Mouse (Mus musculus) lung, embryonic 14.5 days (tissue): ENCODE measurements around the gene March6. TPM values are rescaled to one million over a fixed set of nuclear protein-coding genes. Genes with fewer than 3 reads are reported as not detected.
A peak's percentile ranks its signal among the peaks of the same experiment; 100 is the strongest.

ENCODE experiments used
- ATAC-seq: fragments of 200-750 bp; cut with Nextera tagmentation; 2 replicates; pipeline ENCODE4 v1.8.0; 2017; ENCODE audit warnings: mild to moderate bottlenecking, moderate TSS enrichment, moderate library complexity; ENCODE audit not compliant: insufficient read depth
- DNase-seq: peaks from one replicate; pipeline ENCODE4 v3.0.0-alpha.2; 2015
- H3K27ac ChIP-seq: fragments of 300-500 bp; sonication (generic); 2 replicates; pipeline ENCODE4 v1.5.1; 2014; ENCODE audit warnings: low read depth, mild to moderate bottlenecking, moderate library complexity
- H3K27me3 ChIP-seq: fragments of 300-500 bp; sonication (generic); 2 replicates; pipeline ENCODE4 v1.6.1; 2014; ENCODE audit warnings: low read length, control low read depth; ENCODE audit not compliant: insufficient read depth
- H3K36me3 ChIP-seq: fragments of 300-500 bp; sonication (generic); 2 replicates; pipeline ENCODE4 v1.6.1; 2014; ENCODE audit warnings: control low read depth; ENCODE audit not compliant: insufficient read depth
- H3K4me1 ChIP-seq: fragments of 300-500 bp; sonication (generic); 2 replicates; pipeline ENCODE4 v1.6.1; 2014; ENCODE audit warnings: antibody characterized with exemption, control low read depth; ENCODE audit not compliant: insufficient read depth
- H3K4me2 ChIP-seq: fragments of 300-500 bp; sonication (generic); 2 replicates; pipeline ENCODE4 v1.6.1; 2014; ENCODE audit warnings: mild to moderate bottlenecking
- H3K4me3 ChIP-seq: fragments of 300-500 bp; sonication (generic); 2 replicates; pipeline ENCODE4 v1.5.1; 2014; ENCODE audit warnings: low read depth, low read length
- H3K9ac ChIP-seq: fragments of 300-500 bp; sonication (generic); 2 replicates; pipeline ENCODE4 v1.6.1; 2014
- H3K9me3 ChIP-seq: fragments of 300-500 bp; sonication (generic); 2 replicates; pipeline ENCODE4 v1.6.1; 2016; ENCODE audit warnings: low read depth, low read length, control low read depth
- CTCF ChIP-seq: IDR thresholded peaks from 2 replicates; pipeline ENCODE4 v1.5.1; 2016; ENCODE audit warnings: antibody characterized with exemption, low read depth
- WGBS: fragments of 180-500 bp; shearing (Covaris S2); extraction: QIAGEN DNeasy Blood & Tissue Kit; methylation state at CpG from one replicate; pipeline ENCODE4 v1.1.7; 2014; 5-methylcytosine and 5-hydroxymethylcytosine counted together
- polyA plus RNA-seq: library from polyadenylated mRNA; unstranded; fragments of >200 nt; fragmentation: Nextera tagmentation; extraction: Ambion mirVana; gene quantifications from 2 replicates; pipeline ENCODE4 v1.2.1, GENCODE M21; 2014

Gene March6
- polyA plus RNA-seq, 1 experiment from 2014 or later = 37.0 TPM

DNA sequence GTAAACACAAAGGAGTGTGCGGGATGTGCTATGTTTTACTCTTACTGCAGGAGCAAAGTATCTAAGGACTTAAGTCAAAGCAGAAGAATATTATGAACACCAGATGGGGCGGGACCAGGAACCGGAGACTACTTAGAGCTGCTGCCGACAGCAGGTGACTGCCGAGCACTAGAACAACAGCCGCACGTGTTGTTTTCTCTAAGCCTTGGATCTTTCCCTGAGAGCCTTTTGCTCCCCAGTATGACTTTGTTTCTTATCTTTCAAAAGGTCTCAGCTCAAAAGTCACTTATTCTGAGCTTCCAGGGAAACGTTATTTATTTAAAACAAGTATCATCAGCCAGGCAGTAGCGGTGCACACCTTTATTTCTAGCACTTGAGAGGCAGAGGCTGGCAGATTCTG lies 36.0 kb downstream of the March6 start:
- WGBS = 85% methylated on average over 9 of the region's 9 CpGs
- ATAC-seq = no peak
- Histone ChIP-seq H3K4me2 (no peak overlapping the region), H3K36me3 (peaks cover 64% of the 10 kb centered on the region), H3K4me1 (no peaks in the 10 kb centered on the region), H3K9me3 (no peaks in the 10 kb centered on the region), H3K27ac (no peak overlapping the region), H3K4me3 (no peak overlapping the region), H3K9ac (no peak overlapping the region), H3K27me3 (no peaks in the 10 kb centered on the region)
- no peak for DNase-seq
- TF ChIP-seq CTCF = no peak

DNA sequence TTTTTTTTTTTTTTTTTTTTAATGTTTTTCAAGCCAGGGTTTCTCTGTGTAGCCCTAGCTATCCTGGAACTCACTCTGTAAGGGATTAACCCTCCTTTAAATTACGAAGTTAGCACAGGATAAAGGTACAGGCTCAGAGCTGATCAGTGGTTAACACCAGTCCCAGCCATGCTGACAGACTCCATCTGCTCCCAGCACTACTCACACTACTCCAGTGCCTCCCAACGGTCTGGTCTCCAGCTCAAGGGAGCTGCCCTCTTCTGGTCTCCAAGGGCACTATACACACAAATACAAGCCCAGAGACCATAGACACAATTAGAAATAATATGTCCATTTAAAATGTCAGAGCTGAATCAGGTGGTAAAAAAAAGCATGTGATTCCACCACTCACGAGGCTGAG lies 36.5 kb downstream of the March6 start:
- Histone ChIP-seq H3K9ac (no peak overlapping the region), H3K9me3 (no peaks in the 10 kb centered on the region), H3K4me3 (no peak overlapping the region), H3K27ac (no peak overlapping the region), H3K27me3 (no peaks in the 10 kb centered on the region), H3K4me2 (no peak overlapping the region), H3K36me3 (peaks cover 68% of the 10 kb centered on the region), H3K4me1 (no peaks in the 10 kb centered on the region)
- DNase-seq (no peak), ATAC-seq (no peak)
- 75% methylated on average over 3 of the region's 3 CpGs for WGBS
- no peak for TF ChIP-seq CTCF

DNA sequence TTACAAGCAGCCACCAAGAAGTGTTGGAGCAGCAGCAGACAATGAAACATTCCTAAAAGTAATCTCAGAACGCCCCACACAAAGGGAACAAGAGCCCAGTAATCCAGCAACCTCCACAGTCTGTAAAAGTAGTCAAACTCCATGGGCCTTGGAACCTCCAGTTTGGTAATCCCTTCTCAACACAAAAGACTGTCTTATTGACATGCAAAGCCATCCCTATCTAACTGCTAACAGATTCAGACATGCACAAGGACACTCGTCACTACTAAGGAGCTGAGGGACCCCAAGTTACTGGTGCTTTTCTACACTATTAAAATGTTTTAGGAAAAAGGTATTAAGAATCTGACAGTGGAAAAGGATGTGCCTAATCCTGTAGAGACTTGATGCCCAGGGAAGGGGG lies 43.4 kb downstream of the March6 start:
- Histone ChIP-seq H3K27me3 (no peaks in the 10 kb centered on the region), H3K9me3 (no peaks in the 10 kb centered on the region), H3K27ac (no peak overlapping the region), H3K36me3 (peaks cover 63% of the 10 kb centered on the region), H3K4me1 (no peaks in the 10 kb centered on the region), H3K9ac (no peak overlapping the region), H3K4me3 (no peak overlapping the region), H3K4me2 (no peak overlapping the region)
- ATAC-seq (no peak), DNase-seq (no peak)
- no peak for TF ChIP-seq CTCF
- WGBS = 88% methylated on average over 2 of the region's 2 CpGs

DNA sequence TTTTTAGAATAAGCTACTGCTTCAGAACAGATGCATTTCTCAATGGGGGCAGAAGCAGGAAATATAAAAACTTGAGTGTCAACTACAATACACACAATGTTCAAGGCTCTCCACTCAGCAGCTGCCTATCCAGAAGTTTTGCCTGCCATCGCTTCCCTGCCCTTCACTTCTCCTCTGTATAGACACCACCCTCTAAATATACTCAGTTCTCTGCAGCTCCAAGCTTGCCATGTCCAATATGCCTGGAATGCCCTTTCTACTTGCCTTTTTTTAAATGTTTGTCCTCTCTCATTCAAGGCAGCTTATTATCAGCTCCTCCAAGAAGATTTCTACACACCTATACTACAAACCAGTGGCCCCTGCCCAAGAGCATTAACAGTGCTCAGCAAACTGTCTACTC lies 54.2 kb downstream of the March6 start:
- no peak overlapping the region for H3K4me2 ChIP-seq
- 76% methylated on average over 1 of the region's 1 CpGs for WGBS
- ATAC-seq = no peak
- TF ChIP-seq CTCF = no peak
- H3K4me1 ChIP-seq = no peaks in the 10 kb centered on the region
- H3K36me3 ChIP-seq = peaks cover 65% of the 10 kb centered on the region
- no peak for DNase-seq
- no peak overlapping the region for H3K27ac ChIP-seq
- no peak overlapping the region for H3K9ac ChIP-seq
- H3K27me3 ChIP-seq = no peaks in the 10 kb centered on the region
- H3K4me3 ChIP-seq = no peak overlapping the region
- no peaks in the 10 kb centered on the region for H3K9me3 ChIP-seq

DNA sequence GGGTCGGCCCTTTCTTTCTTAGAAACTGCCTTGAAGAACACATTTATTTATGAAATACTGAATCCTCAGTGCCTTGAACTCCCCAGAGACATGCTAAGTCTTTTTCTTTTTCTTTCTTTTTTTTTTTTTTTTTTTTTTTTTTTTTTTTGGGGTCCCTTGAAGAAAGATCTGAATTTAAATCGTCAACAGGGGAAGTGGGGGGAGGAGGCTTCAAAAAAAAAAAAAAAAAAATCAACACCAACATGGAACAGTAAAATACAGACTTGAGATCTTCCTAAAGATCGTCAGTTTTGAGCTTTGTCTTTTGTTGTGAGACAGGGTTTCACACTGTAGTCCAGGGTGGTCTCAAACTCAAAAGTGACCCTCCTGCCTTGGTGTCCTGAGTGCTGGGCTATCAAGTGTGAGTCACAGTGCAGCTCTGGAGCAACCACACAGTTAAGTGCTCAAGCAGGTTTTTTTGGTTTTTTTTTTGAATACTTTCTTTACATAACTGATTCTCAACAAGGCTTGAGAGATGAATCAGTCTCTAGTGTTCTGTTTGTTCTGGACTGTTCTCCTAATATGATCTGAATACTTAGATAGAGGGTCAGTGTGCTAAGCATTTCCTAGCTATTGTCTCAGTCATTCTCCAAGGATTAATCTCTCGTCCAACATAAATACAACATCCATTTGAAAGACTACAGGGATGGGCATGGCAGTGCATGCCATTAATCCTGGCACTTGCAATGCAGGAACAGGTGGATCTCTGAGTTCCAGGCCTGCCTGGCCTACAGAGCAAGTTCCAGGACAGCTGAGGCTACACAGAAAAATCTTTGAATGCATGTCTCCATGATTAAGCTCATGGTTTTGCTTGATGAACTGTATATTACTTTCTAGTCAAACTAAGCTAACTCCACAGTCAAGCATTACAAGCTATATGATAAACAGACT lies 57.9 kb downstream of the March6 start:
- WGBS = 59% methylated on average over 4 of the region's 4 CpGs
- no peak overlapping the region for H3K4me2 ChIP-seq
- DNase-seq (peak; percentile 62), ATAC-seq (peak; percentile 47; the same call in 1 of the 2 replicates)
- H3K27me3 ChIP-seq = no peaks in the 10 kb centered on the region
- H3K9me3 ChIP-seq = no peaks in the 10 kb centered on the region
- no peak overlapping the region for H3K4me3 ChIP-seq
- TF ChIP-seq CTCF = no peak
- H3K4me1 ChIP-seq = no peaks in the 10 kb centered on the region
- H3K36me3 ChIP-seq = peaks cover 54% of the 10 kb centered on the region
- no peak overlapping the region for H3K9ac ChIP-seq
- H3K27ac ChIP-seq = no peak overlapping the region

DNA sequence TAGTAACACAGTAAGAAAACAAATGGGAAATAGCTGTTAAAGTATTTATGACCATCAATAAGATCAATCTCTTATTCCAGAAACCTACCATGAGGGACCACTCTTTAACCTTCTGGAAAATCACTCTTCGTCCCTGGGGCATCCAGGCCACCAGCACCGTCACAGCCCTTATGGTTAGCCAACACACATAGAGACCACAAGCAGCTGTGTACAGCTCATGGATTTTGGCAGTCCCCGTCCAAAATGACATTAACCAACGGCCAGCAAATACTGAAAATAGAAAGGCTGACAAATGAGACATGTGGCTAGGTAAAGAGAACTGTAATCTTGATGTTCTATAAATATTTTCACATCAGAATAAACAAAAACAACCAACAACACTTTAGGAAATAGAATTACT lies 59.3 kb downstream of the March6 start:
- Histone ChIP-seq H3K9ac (no peak overlapping the region), H3K27ac (no peak overlapping the region), H3K9me3 (no peaks in the 10 kb centered on the region), H3K4me3 (no peak overlapping the region), H3K27me3 (no peaks in the 10 kb centered on the region), H3K4me1 (no peaks in the 10 kb centered on the region), H3K4me2 (no peak overlapping the region), H3K36me3 (peaks cover 55% of the 10 kb centered on the region)
- WGBS = 86% methylated on average over 4 of the region's 4 CpGs
- ATAC-seq (no peak), DNase-seq (no peak)
- no peak for TF ChIP-seq CTCF

DNA sequence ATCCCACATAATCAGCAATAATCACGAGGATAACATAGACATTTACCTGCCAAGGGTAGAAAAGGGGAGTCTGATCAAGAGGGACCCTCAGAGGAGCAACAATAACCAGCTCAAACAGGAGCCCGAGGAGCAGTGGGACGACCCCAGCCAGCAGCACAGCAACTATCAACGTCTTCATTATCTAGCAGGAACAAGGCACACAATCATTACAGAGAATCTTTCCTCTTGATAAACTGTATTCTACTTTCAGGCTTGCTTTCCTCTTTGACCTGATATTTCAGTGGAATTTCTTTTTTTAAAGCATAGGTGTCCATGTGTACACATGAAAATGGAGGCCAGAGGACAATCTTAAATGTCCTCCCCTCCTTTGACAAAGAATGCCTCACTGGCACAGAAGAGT lies 61.4 kb downstream of the March6 start:
- Histone ChIP-seq H3K36me3 (peaks cover 65% of the 10 kb centered on the region), H3K27me3 (no peaks in the 10 kb centered on the region)

More for the DNA sequence above, 61.4 kb downstream of the March6 start:
- H3K27ac ChIP-seq = no peak overlapping the region
- no peak for TF ChIP-seq CTCF
- no peak overlapping the region for H3K4me3 ChIP-seq
- ATAC-seq = no peak
- H3K9ac ChIP-seq = no peak overlapping the region
- no peaks in the 10 kb centered on the region for H3K4me1 ChIP-seq
- 80% methylated on average over 4 of the region's 4 CpGs for WGBS
- no peaks in the 10 kb centered on the region for H3K9me3 ChIP-seq
- no peak overlapping the region for H3K4me2 ChIP-seq
- no peak for DNase-seq
